Mouse (Mus musculus) cortical plate, adult 2 months (tissue): ENCODE measurements at regions not wholly inside any gene's neighbourhood (a gene's known extent, or its start where the extent isn't known, plus 50 kb on each side); places are given as distances from the start of the nearest gene placed in this dataset.

Experiments used
- CTCF ChIP-seq: fragments of 200-500 bp; IDR thresholded peaks from 2 replicates; pipeline ENCODE4 v1.5.1; 2011; ENCODE audit warnings: mild to moderate bottlenecking, control low read depth, low read length; ENCODE audit not compliant: insufficient read depth; ENCODE audit errors: extremely low read depth
- POLR2A ChIP-seq: fragments of 200-500 bp; IDR thresholded peaks from 2 replicates; pipeline ENCODE4 v1.6.1; 2011; ENCODE audit warnings: mild to moderate bottlenecking, low read length, control low read depth; ENCODE audit not compliant: insufficient read depth; ENCODE audit errors: extremely low read depth

DNA sequence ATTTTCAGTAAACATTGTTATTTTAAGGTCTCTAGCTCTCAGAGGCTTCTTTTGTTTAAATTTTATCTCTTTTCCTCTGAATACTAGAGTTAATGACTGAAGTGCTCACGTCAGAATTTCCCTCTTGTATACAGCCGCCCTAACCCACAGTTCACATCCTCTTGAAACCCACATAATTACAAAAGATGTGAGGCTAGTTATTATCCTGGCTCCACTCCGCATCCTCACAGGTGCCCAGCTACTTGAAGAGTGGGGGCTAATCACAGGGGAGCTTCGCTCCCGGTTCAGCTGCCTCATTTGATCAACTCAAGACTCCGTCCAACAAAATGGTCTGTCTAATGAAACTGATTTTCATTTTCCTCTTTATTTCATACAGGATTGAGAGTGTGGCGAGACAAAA lies 499.6 kb upstream of the Fam92a start:
- TF ChIP-seq CTCF (no peak), POLR2A (no peak)
